Mouse (Mus musculus): ENCODE results near the gene Mrgprf.

DNA sequence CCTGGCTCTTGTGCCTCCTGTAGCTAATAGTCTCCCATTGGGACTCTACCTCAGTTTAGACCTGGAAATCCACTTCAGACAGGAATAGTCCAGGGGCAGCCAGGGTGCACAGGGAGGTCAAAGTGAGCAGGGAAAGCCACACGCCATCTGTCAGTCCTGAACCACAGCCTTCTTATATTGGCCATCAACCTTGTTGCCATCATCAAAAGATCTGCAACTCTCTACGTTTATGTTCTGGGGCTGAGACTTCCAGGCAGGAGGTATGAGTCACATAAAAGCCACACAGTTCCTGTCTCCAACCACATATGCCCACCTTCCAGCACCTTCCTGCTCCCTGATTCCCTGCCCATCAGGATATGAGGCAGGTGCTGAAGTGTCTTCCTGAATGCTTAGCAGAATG lies 37.3 kb downstream of the Mrgprf start:
- TF ChIP-seq POLR2A (IDR thresholded peaks at IDR 0.05; ENCODE audit: extremely low read depth, insufficient read depth, low read length) (no peak), CTCF (IDR thresholded peaks at IDR 0.05; ENCODE audit: low read depth, low read length) (no peak)
